Mouse (Mus musculus) erythroblast, embryonic 14.5 days (primary cell): ENCODE results near the gene Ehd1.

Experiments
- GATA1 ChIP-seq: IDR thresholded peaks from 2 replicates; pipeline ENCODE4 v1.6.1; 2012; ENCODE audit warnings: low read length, inconsistent platforms, mixed read lengths
- TAL1 ChIP-seq: IDR thresholded peaks from 3 replicates; pipeline ENCODE4 v1.6.1; 2012; ENCODE audit warnings: low read length, inconsistent platforms, mixed read lengths

- TF ChIP-seq GATA1 (no peak), TAL1 (no peak)
These were observed 48.2 kb downstream of the Ehd1 start for GRCm38 (mm10) chr19:6324751-6325150.
